Mouse (Mus musculus) hindbrain, embryonic 14.5 days (tissue): ENCODE measurements around the gene Kiz. TPM values are rescaled to one million over a fixed set of nuclear protein-coding genes. Genes with fewer than 3 reads are reported as not detected.

ENCODE experiments used
- ATAC-seq: fragments of 200-750 bp; cut with Nextera tagmentation; 2 replicates; pipeline ENCODE4 v1.8.0; 2017; ENCODE audit warnings: moderate number of reproducible peaks, mild to moderate bottlenecking, moderate TSS enrichment, moderate library complexity; ENCODE audit not compliant: low FRiP score
- DNase-seq: peaks from one replicate; pipeline ENCODE4 v3.0.0-alpha.2; 2015; ENCODE audit warnings: low spot score
- H3K27ac ChIP-seq: fragments of 300-500 bp; sonication (generic); 2 replicates; pipeline ENCODE4 v1.5.1; 2014; ENCODE audit warnings: mild to moderate bottlenecking, moderate library complexity
- H3K27me3 ChIP-seq: fragments of 300-500 bp; sonication (generic); 2 replicates; pipeline ENCODE4 v1.6.1; 2014; ENCODE audit warnings: mild to moderate bottlenecking, low read length, mixed read lengths; ENCODE audit not compliant: control insufficient read depth, insufficient read depth
- H3K36me3 ChIP-seq: fragments of 300-500 bp; sonication (generic); replicated peaks from 2 replicates; pipeline ENCODE4 v1.6.1; 2014; ENCODE audit not compliant: control insufficient read depth, insufficient read depth
- H3K4me1 ChIP-seq: fragments of 300-500 bp; sonication (generic); replicated peaks from 2 replicates; pipeline ENCODE4 v1.6.1; 2014; ENCODE audit warnings: antibody characterized with exemption, low read length, mixed read lengths; ENCODE audit not compliant: control insufficient read depth, insufficient read depth
- H3K4me2 ChIP-seq: fragments of 300-500 bp; sonication (generic); replicated peaks from 2 replicates; pipeline ENCODE4 v1.6.1; 2014; ENCODE audit warnings: mild to moderate bottlenecking, moderate library complexity
- H3K4me3 ChIP-seq: fragments of 300-500 bp; sonication (generic); replicated peaks from 2 replicates; pipeline ENCODE4 v1.5.1; 2014; ENCODE audit warnings: mild to moderate bottlenecking, low read length
- H3K9ac ChIP-seq: fragments of 300-500 bp; sonication (generic); 2 replicates; pipeline ENCODE4 v1.6.1; 2014
- H3K9me3 ChIP-seq: fragments of 300-500 bp; sonication (generic); 2 replicates; pipeline ENCODE4 v1.6.1; 2016; ENCODE audit warnings: low read length; ENCODE audit not compliant: control insufficient read depth
- WGBS: fragments of 180-500 bp; shearing (Covaris S2); extraction: QIAGEN DNeasy Blood & Tissue Kit; methylation state at CpG from one replicate; pipeline ENCODE4 v1.1.7; 2014; 5-methylcytosine and 5-hydroxymethylcytosine counted together
- polyA plus RNA-seq: library from polyadenylated mRNA; unstranded; fragments of >200 nt; fragmentation: Nextera tagmentation; extraction: Ambion mirVana; gene quantifications from 2 replicates; pipeline ENCODE4 v1.2.1, GENCODE M21; 2014

Kiz gene
- polyA plus RNA-seq, 1 experiment from 2014 or later, result 27.2 TPM

GRCm38 (mm10) chr2:147014101-147014886 is 158.6 kb downstream of the Kiz start:
- peak overlapping the region; percentile 74 for H3K9ac ChIP-seq
- H3K4me1 ChIP-seq, result peaks cover 21% of the 10 kb centered on the region
- peak overlapping the region; percentile 72 for H3K4me3 ChIP-seq
- no peaks in the 10 kb centered on the region for H3K9me3 ChIP-seq
- WGBS, result 28% methylated on average over 15 of the region's 15 CpGs
- ATAC-seq (no peak), DNase-seq (no peak)
- H3K27me3 ChIP-seq, result no peaks in the 10 kb centered on the region
- H3K27ac ChIP-seq, result 0 out of 2 replicates have a peak overlapping the region, but pooled peaks have one; percentile 92
- no peaks in the 10 kb centered on the region for H3K36me3 ChIP-seq
- H3K4me2 ChIP-seq, result peak overlapping the region; percentile 69

Other genes with a start within 250 kb of the Kiz start
- gene Xrn2, start 157.1 kb downstream of the Kiz start, polyA plus RNA-seq, result 80.9 and 83.2 TPM in 2 replicates
- gene Nkx2-4, start 229.6 kb downstream of the Kiz start, polyA plus RNA-seq, result not detected in 2 replicates